Mouse (Mus musculus): Measurements from ENCODE around the gene Kpna2. TPM values are rescaled to one million over a fixed set of nuclear protein-coding genes. Genes with fewer than 3 reads are reported as not detected.
"Not testable (repeated sequence)": the region's sequence is repeated elsewhere in the genome, so short reads cannot be mapped to it uniquely, and the experiment has no call there.

Kpna2 gene
- polyA plus RNA-seq, 1 experiment: not detected

- TF ChIP-seq POLR2A (IDR thresholded peaks at IDR 0.05; ENCODE audit: insufficient read depth, low read depth, low read length) (no peak), CTCF (IDR thresholded peaks at IDR 0.05; ENCODE audit: insufficient read depth, low read depth, low read length) (no peak)
- no peak overlapping the region for H3K27ac ChIP-seq (ENCODE audit: insufficient read depth, low read depth, low read length)
- H3K4me1 ChIP-seq (ENCODE audit: control insufficient read depth, insufficient read depth, low read length): peaks cover 6% of the 10 kb centered on the region; the same call in 1 of the 2 replicates
- H3K4me3 ChIP-seq (ENCODE audit: insufficient read depth, low read depth, low read length): no peak overlapping the region
- WGBS: 17% methylated on average over 5 of the region's 5 CpGs
Measured at GRCm38 (mm10) chr11:106997976-106998375, 1.4 kb downstream of the Kpna2 start.

- H3K27ac ChIP-seq (ENCODE audit: insufficient read depth, low read depth, low read length); H3K4me3 ChIP-seq (ENCODE audit: insufficient read depth, low read depth, low read length); H3K4me1 ChIP-seq (ENCODE audit: control insufficient read depth, insufficient read depth, low read length): not testable (repeated sequence)
- WGBS: 92% methylated on average over 7 of the region's 7 CpGs
Measured at GRCm38 (mm10) chr11:106996492-106996891, 2.8 kb downstream of the Kpna2 start.

DNA sequence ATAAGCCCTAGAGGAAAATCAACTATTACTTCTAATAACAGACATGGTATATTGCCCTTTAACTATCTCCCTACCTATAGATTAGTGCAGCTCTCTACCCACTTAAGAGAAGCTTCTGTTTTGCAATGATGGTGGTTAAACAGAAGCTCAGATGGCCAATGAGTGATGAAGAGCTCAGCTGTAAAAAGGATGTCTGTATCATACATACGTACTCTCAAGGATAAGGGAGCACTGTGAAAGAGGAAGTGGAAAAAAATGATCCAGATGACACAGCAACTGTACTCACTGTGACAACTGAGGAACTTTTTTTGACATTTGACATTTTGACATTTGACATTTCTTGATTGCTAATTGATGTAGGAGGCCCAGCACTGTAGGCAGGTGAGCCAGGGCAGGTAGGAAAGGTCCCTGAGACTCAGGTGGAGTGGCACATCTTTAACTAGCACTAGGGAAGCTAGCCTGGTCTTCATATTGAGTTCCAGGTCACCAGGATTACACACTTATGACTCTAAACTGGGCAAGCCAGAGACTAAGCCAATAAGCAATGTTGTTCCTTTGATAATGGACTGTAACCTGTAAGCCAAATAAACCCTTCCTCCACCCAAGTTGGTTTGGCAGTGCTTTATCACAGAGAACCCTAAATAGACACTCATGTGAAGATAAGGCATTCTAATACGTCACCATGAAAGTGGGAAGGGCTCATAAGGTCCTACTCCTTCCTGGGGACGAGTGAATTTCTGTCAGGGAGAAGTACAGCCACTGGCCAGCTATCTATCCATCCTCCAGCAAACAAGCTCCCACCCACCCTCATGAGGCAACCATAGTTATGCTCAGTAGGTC is 4.9 kb downstream of the Kpna2 start:
- Histone ChIP-seq H3K4me3 (ENCODE audit: insufficient read depth, low read depth, low read length) (no peak overlapping the region), H3K4me1 (ENCODE audit: control insufficient read depth, insufficient read depth, low read length) (peaks cover 6% of the 10 kb centered on the region; the same call in 1 of the 2 replicates), H3K27ac (ENCODE audit: insufficient read depth, low read depth, low read length) (no peak overlapping the region)
- TF ChIP-seq POLR2A (IDR thresholded peaks at IDR 0.05; ENCODE audit: insufficient read depth, low read depth, low read length) (no peak), CTCF (IDR thresholded peaks at IDR 0.05; ENCODE audit: insufficient read depth, low read depth, low read length) (no peak)
- WGBS: 80% methylated on average over 3 of the region's 3 CpGs

- 97% methylated on average over 2 of the region's 2 CpGs for WGBS
- Histone ChIP-seq H3K4me3 (ENCODE audit: insufficient read depth, low read depth, low read length) (no peak overlapping the region), H3K4me1 (ENCODE audit: control insufficient read depth, insufficient read depth, low read length) (no peaks in the 10 kb centered on the region), H3K27ac (ENCODE audit: insufficient read depth, low read depth, low read length) (no peak overlapping the region)
- TF ChIP-seq POLR2A (IDR thresholded peaks at IDR 0.05; ENCODE audit: insufficient read depth, low read depth, low read length) (no peak), CTCF (IDR thresholded peaks at IDR 0.05; ENCODE audit: insufficient read depth, low read depth, low read length) (no peak)
Measured at GRCm38 (mm10) chr11:106987384-106987783, 12.0 kb downstream of the Kpna2 start.

- H3K4me1 ChIP-seq (ENCODE audit: control insufficient read depth, insufficient read depth, low read length); H3K27ac ChIP-seq (ENCODE audit: insufficient read depth, low read depth, low read length); H3K4me3 ChIP-seq (ENCODE audit: insufficient read depth, low read depth, low read length): not testable (repeated sequence)
- WGBS: 82% methylated on average over 9 of the region's 9 CpGs
Measured at GRCm38 (mm10) chr11:106985979-106986604, 13.2 kb downstream of the Kpna2 start.

DNA sequence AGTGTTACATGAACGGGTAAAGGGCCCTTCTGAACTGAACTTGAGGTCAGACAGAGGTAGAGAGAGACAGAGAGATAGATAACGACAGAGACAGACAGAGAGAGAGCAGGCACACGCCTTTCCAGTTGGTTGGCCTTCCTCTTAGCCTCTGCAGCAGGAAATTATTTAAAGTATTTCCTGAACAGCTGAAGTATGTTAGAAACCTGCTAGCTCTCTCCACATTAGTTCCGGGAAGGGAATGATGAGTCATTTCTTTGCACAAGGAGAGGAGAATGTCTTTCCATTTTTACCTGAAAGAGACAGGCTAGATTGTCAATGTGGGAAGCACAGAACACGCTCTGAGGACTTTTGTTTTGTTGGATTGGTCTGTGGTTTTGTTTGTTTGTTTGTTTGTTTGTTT is 17.0 kb downstream of the Kpna2 start:
- WGBS: 43% methylated on average over 5 of the region's 5 CpGs

DNA sequence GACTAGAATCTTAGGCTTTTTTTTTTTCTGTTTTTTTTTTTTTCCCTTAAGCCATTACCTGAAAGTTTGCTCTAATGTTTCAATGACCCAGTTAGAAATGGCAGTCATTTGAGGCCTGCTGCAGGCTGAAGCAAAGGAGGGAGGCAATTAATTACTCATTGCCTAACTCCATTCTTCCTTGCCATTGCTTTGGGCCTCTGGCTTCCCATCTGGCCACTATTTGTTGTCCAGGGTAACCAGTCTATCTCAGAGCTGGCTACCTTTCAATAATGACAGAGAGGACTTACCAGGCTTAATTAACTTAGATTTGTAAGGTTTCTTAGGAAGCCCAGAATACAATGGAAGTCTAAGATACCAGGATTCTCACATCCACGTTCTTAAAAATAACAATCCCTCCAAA is 17.6 kb downstream of the Kpna2 start:
- TF ChIP-seq POLR2A (IDR thresholded peaks at IDR 0.05; ENCODE audit: insufficient read depth, low read depth, low read length) (no peak), CTCF (IDR thresholded peaks at IDR 0.05; ENCODE audit: insufficient read depth, low read depth, low read length) (no peak)
- Histone ChIP-seq H3K4me1 (ENCODE audit: control insufficient read depth, insufficient read depth, low read length) (no peaks in the 10 kb centered on the region), H3K27ac (ENCODE audit: insufficient read depth, low read depth, low read length) (no peak overlapping the region), H3K4me3 (ENCODE audit: insufficient read depth, low read depth, low read length) (no peak overlapping the region)
- 17% methylated on average over 1 of the region's 1 CpGs for WGBS

More for the DNA sequence above, 17.0 kb downstream of the Kpna2 start:
- TF ChIP-seq CTCF (IDR thresholded peaks at IDR 0.05; ENCODE audit: insufficient read depth, low read depth, low read length) (no peak), POLR2A (IDR thresholded peaks at IDR 0.05; ENCODE audit: insufficient read depth, low read depth, low read length) (no peak)
- no peak overlapping the region for H3K27ac ChIP-seq (ENCODE audit: insufficient read depth, low read depth, low read length)
- no peaks in the 10 kb centered on the region for H3K4me1 ChIP-seq (ENCODE audit: control insufficient read depth, insufficient read depth, low read length)
- no peak overlapping the region for H3K4me3 ChIP-seq (ENCODE audit: insufficient read depth, low read depth, low read length)

DNA sequence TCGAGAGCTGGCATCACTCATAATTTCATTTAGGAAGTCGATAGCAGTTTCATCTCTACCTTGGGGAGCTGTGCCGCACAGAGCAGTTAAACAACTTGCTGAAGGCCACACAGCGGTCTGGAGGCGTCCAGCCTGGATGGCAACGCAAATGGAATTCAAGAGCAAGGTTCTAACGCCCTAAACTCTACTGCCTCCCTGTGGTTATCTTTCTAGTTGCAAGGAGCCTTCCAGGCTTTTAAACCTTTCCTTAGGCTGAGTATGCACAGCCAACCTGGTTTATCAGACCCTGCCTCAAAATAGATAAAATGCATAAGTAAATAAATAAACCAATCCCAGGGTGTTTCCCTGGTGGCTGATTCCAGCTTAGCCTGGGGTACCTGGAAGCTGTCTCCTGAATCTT is 18.9 kb downstream of the Kpna2 start:
- Histone ChIP-seq H3K27ac (ENCODE audit: insufficient read depth, low read depth, low read length) (no peak overlapping the region), H3K4me3 (ENCODE audit: insufficient read depth, low read depth, low read length) (no peak overlapping the region), H3K4me1 (ENCODE audit: control insufficient read depth, insufficient read depth, low read length) (no peaks in the 10 kb centered on the region)
- TF ChIP-seq CTCF (IDR thresholded peaks at IDR 0.05; ENCODE audit: insufficient read depth, low read depth, low read length): peak; percentile 23; the same call in 1 of the 2 replicates
- no peak for TF ChIP-seq POLR2A (IDR thresholded peaks at IDR 0.05; ENCODE audit: insufficient read depth, low read depth, low read length)
- 21% methylated on average over 7 of the region's 7 CpGs for WGBS

GRCm38 (mm10) chr11:106976194-106976593 is 23.1 kb downstream of the Kpna2 start:
- Histone ChIP-seq H3K4me3 (ENCODE audit: insufficient read depth, low read depth, low read length) (no peak overlapping the region), H3K27ac (ENCODE audit: insufficient read depth, low read depth, low read length) (no peak overlapping the region), H3K4me1 (ENCODE audit: control insufficient read depth, insufficient read depth, low read length) (no peaks in the 10 kb centered on the region)
- TF ChIP-seq POLR2A (IDR thresholded peaks at IDR 0.05; ENCODE audit: insufficient read depth, low read depth, low read length) (no peak), CTCF (IDR thresholded peaks at IDR 0.05; ENCODE audit: insufficient read depth, low read depth, low read length) (no peak)
- 82% methylated on average over 8 of the region's 8 CpGs for WGBS

All from olfactory bulb, adult 2 months (tissue).